Mouse (Mus musculus): Measurements from ENCODE around the gene Ifit3.
"Not testable (repeated sequence)": the region's sequence is repeated elsewhere in the genome, so short reads cannot be mapped to it uniquely, and the experiment has no call there.

Ifit3 gene

GRCm38 (mm10) chr19:34583126-34583766 lies at the start of gene Ifit3:
Gene Ifit3 (plus strand): TSS chr19:34583531.
- not testable (repeated sequence) for DNase-seq

DNA sequence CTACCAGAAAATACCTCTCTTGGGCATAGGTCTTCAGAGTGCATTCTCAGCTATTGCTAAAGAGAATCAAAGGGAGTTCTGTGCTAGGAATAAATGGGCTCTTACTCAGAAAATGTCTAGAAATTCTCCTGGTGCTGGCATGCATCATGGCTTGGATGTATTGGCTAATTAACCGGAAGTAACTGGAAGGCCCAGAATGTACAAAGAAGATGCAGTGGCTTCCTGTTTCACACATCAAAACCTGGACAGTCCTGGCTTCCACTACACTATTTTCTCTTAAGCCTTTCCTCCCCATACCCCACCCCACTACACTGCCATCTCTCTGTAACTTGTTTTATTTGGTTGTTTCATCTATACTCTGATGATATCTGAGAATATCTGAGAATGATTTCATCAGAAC lies 43.9 kb upstream of the Ifit3 start:
- no peak for DNase-seq

GRCm38 (mm10) chr19:34546211-34546610 lies 37.1 kb upstream of the Ifit3 start:
- DNase-seq: no peak

- peak; percentile 49 for DNase-seq
Measured at GRCm38 (mm10) chr19:34547976-34548375, 35.4 kb upstream of the Ifit3 start.

- DNase-seq: no peak
Measured at GRCm38 (mm10) chr19:34550205-34550533, 33.2 kb upstream of the Ifit3 start.

DNA sequence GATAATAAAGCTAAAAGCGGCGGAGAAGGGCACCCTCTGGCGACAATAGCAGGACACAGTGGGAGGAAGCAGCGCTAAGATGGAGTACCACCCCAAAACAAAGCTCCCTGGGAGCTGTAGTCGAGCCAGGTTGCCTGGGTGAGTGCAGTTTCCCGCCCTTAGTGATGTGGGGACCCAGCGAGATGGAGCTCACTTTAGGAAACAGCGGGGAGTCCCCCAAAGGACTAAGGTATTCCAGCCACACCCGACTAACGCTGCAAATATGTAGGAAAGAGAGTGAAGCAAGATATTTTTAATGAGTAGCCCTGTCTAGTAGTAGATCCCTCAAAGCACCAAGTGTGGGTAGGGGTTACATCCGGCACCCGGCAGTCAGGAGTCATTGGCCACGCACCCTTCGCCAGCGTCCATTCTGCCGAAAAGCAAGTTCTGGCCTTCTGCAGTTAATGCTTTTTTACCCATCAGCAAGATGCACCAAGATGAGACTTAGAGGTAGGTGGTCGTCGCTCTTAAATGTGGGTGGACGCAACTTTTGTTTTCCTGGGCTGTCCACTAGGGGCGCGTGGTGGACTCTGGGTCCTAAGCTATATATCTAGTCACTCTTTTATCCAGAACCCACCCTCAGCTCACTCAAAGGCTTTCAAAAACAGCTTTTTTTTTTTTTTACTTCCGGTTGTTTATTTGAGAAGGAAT lies 32.7 kb upstream of the Ifit3 start, which contains the start of gene Ifit2:
Gene Ifit2 (plus strand): TSS at position 161 of the 690 bp plus-strand sequence.
- peak; percentile 81 for DNase-seq

GRCm38 (mm10) chr19:34551981-34552380 lies 31.4 kb upstream of the Ifit3 start:
- DNase-seq: no peak

GRCm38 (mm10) chr19:34553021-34553420 lies 30.3 kb upstream of the Ifit3 start:
- no peak for DNase-seq

DNA sequence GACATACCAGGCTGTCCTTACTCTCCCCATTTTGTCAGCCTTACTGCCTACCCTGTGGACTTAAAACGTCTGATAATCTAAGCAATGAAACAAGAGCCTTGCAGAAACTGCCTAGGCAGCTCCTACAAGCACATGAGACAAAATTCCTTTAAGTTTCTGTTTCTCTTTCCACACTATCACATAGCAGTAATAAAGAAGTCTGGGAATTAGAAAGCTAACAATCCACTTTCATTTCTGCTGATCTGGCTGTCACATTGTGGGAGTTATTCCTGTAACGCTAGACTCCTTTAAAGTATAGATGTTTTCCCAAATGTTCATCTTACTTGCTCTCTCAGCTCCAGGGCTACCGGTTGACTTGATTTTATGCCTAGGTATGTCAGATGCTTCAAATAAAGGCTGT lies 29.8 kb upstream of the Ifit3 start:
- no peak for DNase-seq

GRCm38 (mm10) chr19:34554061-34554460 lies 29.3 kb upstream of the Ifit3 start:
- DNase-seq: no peak

GRCm38 (mm10) chr19:34556621-34557020 lies 26.7 kb upstream of the Ifit3 start:
- no peak for DNase-seq

DNA sequence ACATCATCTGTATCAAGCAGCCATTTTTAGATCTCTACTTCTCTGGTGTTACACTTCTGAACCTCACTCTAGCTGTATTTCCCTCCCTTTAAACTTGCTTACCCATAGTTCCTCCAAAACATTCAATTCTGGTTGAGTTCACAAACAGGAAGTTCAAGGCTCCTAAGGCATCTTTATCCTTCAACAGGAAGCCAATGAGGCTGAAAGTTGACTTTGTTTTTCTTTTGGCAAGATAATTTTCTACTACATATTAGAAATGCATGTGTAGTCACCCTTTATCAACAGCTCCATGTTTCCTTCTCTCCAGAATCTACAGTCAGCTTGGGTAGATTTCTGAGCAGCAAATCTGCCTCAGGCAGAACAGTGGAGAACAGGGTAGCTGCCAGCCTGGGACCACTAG lies 20.8 kb upstream of the Ifit3 start:
- no peak for DNase-seq

GRCm38 (mm10) chr19:34566178-34566784 lies 17.1 kb upstream of the Ifit3 start:
- no peak for DNase-seq

GRCm38 (mm10) chr19:34568988-34569895 lies 14.1 kb upstream of the Ifit3 start:
- DNase-seq: no peak

- DNase-seq: peak; percentile 48
Measured at GRCm38 (mm10) chr19:34569896-34570476, 13.3 kb upstream of the Ifit3 start.

- no peak for DNase-seq
Measured at GRCm38 (mm10) chr19:34571080-34571479, 12.3 kb upstream of the Ifit3 start.

DNA sequence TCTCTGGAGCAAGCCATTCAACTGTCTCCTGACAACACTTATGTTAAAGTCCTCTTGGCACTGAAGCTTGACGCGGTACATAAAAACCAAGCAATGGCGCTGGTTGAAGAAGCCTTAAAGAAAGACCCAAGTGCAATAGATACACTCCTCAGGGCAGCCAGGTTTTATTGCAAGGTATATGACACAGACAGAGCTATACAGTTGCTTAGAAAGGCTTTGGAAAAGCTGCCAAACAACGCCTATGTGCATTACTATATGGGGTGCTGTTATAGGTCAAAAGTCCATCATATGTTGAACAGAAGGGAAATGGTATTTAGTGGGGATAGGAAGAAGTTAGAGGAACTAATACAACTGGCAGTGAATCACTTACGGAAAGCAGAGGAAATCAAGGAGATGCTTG lies 9.7 kb upstream of the Ifit3 start:
- no peak for DNase-seq

- no peak for DNase-seq
Measured at GRCm38 (mm10) chr19:34577121-34577520, 6.2 kb upstream of the Ifit3 start.

- not testable (repeated sequence) for DNase-seq
Measured at GRCm38 (mm10) chr19:34582696-34583095, 635 bp upstream of the Ifit3 start.

DNA sequence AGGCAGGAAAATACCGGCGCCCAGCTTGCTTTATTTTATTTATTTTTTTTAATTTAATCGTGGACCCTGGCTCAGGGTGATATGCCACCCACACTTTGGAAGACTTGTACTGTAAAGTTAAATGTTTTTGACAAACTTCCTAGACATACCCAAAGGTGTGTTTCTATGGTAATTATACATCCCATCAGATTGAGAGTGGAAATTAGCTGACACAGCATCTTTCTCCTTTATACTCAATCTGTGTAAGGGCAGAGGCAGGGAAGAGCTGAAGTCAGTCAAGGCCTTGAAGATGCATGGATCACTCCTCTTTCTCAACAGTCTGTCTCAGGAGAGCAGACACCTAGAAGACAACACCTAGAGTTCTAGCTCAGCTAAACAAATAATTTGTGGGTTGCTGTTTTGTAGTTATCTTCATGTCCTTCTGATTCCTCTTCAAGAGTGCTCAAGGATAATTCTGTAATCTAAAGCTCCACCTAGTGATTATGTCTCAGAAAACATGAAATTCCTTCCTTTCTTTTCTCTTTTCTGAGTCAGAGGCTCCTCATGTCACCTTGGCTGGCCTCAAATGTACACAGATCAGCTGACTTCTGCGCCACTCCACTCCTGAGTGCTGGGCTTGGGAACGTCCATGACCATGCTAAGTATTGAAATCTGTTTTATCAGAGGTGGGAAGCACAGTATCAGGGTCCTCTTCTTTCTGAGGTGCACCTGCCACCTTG lies 2.6 kb downstream of the Ifit3 start:
- DNase-seq: not testable (repeated sequence)

- DNase-seq: not testable (repeated sequence)
Measured at GRCm38 (mm10) chr19:34587898-34588692, 4.8 kb downstream of the Ifit3 start.
